Mouse (Mus musculus): ENCODE results near the gene Htr1d.

- TF ChIP-seq CTCF (IDR thresholded peaks at IDR 0.05; ENCODE audit: control insufficient read depth, insufficient read depth, insufficient read length) (no peak), MYOD1 (IDR thresholded peaks at IDR 0.05; ENCODE audit: control insufficient read depth, insufficient read length, low read depth) (no peak), MAX (IDR thresholded peaks at IDR 0.05) (no peak), USF1 (IDR thresholded peaks at IDR 0.05; ENCODE audit: low read depth) (no peak)
These were observed 63.2 kb downstream of the Htr1d start for GRCm38 (mm10) chr4:136486549-136486948.
